Mouse (Mus musculus): ENCODE measurements around the gene Nsd1. TPM values are rescaled to one million over a fixed set of nuclear protein-coding genes. Genes with fewer than 3 reads are reported as not detected.
A peak's percentile ranks its signal among the peaks of the same experiment; 100 is the strongest.
"Not testable (repeated sequence)": the region's sequence is repeated elsewhere in the genome, so short reads cannot be mapped to it uniquely, and the experiment has no call there.

Nsd1 gene
- polyA plus RNA-seq, 1 experiment from 2014 or later, result 55.7 TPM

- H3K27me3 ChIP-seq (replicated peaks; ENCODE audit: insufficient read depth, low read length), result no peaks in the 10 kb centered on the region
- TF ChIP-seq CTCF (IDR thresholded peaks at IDR 0.05) (no peak), EP300 (IDR thresholded peaks at IDR 0.05) (peak; percentile 92)
- WGBS, result 4% methylated on average over 12 of the region's 12 CpGs
- H3K36me3 ChIP-seq (ENCODE audit: insufficient read depth, low read length), result no peaks in the 10 kb centered on the region
- ATAC-seq (peak; percentile 38), DNase-seq (ENCODE audit: low spot score) (peak; percentile 59)
- no peaks in the 10 kb centered on the region; the same call in 1 of the 2 replicates for H3K4me1 ChIP-seq (ENCODE audit: insufficient read depth, low read depth, low read length)
- H3K9me3 ChIP-seq (ENCODE audit: low read length), result no peaks in the 10 kb centered on the region
- peak overlapping the region; percentile 83 for H3K27ac ChIP-seq (ENCODE audit: low read length)
- H3K4me3 ChIP-seq (ENCODE audit: low read depth, low read length), result peak overlapping the region; percentile 23
- H3K4me2 ChIP-seq (replicated peaks; ENCODE audit: low read depth, low read length), result peak overlapping the region; percentile 53
- H3K9ac ChIP-seq (replicated peaks; ENCODE audit: low read depth), result peak overlapping the region; percentile 20; the same call in 1 of the 2 replicates
These were observed 20.0 kb upstream of the Nsd1 start for GRCm38 (mm10) chr13:55189531-55190107.

DNA sequence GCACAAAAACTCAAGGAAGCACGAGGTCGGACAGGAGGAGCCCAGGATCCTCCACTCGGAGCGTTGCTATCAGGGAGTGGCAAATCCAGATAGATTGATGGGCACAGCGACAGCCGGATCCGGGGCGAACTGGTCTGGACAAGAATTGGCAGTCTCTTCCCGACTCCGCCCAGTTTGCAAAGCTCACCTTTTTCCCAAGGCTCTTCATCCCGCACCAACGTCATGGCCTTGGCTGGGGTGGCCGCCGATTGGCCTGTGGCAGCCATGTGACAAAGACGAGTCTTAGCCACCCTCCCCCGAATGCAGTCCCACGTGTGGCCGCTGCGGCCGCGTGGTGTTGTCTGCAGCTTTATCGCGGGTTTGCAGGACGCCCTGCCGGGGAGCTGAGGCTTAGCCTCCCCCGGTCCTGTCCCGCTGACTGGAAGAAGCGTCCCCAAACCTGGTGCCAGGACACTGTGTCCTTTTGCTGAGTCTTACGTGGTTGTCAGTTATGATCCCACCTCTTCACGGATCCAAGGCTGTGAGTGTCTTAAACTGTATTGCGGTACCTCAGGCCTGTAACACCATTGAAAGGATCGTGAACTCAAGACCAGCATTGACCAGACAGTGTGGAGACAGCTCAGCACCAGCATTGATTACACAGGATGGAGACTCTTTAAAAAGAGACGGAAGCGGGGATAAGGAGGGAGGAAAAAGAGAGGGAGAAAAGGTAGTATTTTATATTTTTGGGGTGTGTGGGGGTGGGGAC, 19.3 kb upstream of the Nsd1 start:
- Histone ChIP-seq H3K4me3 (ENCODE audit: low read depth, low read length) (peak overlapping the region; percentile 23), H3K9ac (replicated peaks; ENCODE audit: low read depth) (peak overlapping the region; percentile 20; the same call in 1 of the 2 replicates), H3K4me1 (ENCODE audit: insufficient read depth, low read depth, low read length) (no peaks in the 10 kb centered on the region; the same call in 1 of the 2 replicates), H3K9me3 (ENCODE audit: low read length) (no peaks in the 10 kb centered on the region), H3K4me2 (replicated peaks; ENCODE audit: low read depth, low read length) (peak overlapping the region; percentile 53), H3K36me3 (ENCODE audit: insufficient read depth, low read length) (no peaks in the 10 kb centered on the region), H3K27me3 (replicated peaks; ENCODE audit: insufficient read depth, low read length) (no peaks in the 10 kb centered on the region), H3K27ac (ENCODE audit: low read length) (peak overlapping the region; percentile 83)
- TF ChIP-seq EP300 (IDR thresholded peaks at IDR 0.05) (peak; percentile 56; the same call in 1 of the 2 replicates), CTCF (IDR thresholded peaks at IDR 0.05) (peak; percentile 91)
- peak; percentile 99 for DNase-seq (ENCODE audit: low spot score)
- ATAC-seq, result peak; percentile 98
- 2% methylated on average over 34 of the region's 34 CpGs for WGBS

DNA sequence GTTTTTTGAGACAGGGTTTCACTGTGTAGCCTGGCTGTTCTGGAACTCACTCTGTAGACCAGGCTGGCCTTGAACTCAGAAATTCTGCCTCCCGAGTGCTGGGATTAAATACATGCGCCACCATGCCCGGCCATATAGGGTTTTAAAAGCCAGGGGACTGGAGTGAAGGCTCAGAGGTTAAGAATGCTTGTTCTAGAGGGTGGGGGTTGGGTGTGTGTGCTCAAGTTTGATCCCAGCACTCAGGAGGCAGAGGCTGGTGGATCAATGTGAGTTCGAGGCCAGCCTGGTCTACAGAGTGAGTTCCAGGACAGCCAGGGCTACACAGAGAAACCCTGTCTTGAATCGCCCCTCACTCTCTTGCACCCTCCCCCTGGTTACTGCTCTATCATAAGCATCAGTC, 18.0 kb upstream of the Nsd1 start:
- Histone ChIP-seq H3K36me3 (ENCODE audit: insufficient read depth, low read length) (no peaks in the 10 kb centered on the region), H3K9ac (replicated peaks; ENCODE audit: low read depth) (no peak overlapping the region), H3K4me3 (ENCODE audit: low read depth, low read length) (no peak overlapping the region), H3K4me2 (replicated peaks; ENCODE audit: low read depth, low read length) (no peak overlapping the region), H3K27me3 (replicated peaks; ENCODE audit: insufficient read depth, low read length) (no peaks in the 10 kb centered on the region), H3K27ac (ENCODE audit: low read length) (no peak overlapping the region), H3K9me3 (ENCODE audit: low read length) (no peaks in the 10 kb centered on the region), H3K4me1 (ENCODE audit: insufficient read depth, low read depth, low read length) (no peaks in the 10 kb centered on the region; the same call in 1 of the 2 replicates)
- no peak for TF ChIP-seq CTCF (IDR thresholded peaks at IDR 0.05)
- TF ChIP-seq EP300 (IDR thresholded peaks at IDR 0.05), result no peak
- 88% methylated on average over 5 of the region's 5 CpGs for WGBS
- ATAC-seq, result no peak
- DNase-seq (ENCODE audit: low spot score), result no peak

DNA sequence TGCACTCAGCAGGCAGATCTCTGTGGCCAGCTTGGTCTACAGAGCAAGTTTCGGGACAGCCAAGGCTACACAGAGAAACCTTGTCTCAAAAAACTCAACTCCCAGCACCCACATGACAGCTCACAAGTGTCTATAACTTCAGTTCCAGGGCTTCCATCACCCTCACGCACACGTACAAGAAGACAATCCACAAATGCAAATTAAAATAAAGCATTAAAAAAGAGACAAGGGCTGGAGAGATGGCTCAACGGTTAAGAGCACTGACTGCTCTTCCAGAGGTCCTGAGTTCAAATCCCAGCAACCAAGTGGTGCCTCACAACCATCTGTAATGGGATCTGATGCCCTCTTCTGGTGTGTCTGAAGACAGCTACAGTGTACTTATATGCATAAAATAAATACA, 6.8 kb upstream of the Nsd1 start:
- H3K4me1 ChIP-seq (ENCODE audit: insufficient read depth, low read depth, low read length); H3K4me3 ChIP-seq (ENCODE audit: low read depth, low read length); H3K27ac ChIP-seq (ENCODE audit: low read length); H3K9ac ChIP-seq (replicated peaks; ENCODE audit: low read depth); DNase-seq (ENCODE audit: low spot score); H3K36me3 ChIP-seq (ENCODE audit: insufficient read depth, low read length); ATAC-seq; H3K9me3 ChIP-seq (ENCODE audit: low read length); H3K4me2 ChIP-seq (replicated peaks; ENCODE audit: low read depth, low read length); H3K27me3 ChIP-seq (replicated peaks; ENCODE audit: insufficient read depth, low read length): not testable (repeated sequence)
- WGBS, result 92% methylated on average over 4 of the region's 4 CpGs

DNA sequence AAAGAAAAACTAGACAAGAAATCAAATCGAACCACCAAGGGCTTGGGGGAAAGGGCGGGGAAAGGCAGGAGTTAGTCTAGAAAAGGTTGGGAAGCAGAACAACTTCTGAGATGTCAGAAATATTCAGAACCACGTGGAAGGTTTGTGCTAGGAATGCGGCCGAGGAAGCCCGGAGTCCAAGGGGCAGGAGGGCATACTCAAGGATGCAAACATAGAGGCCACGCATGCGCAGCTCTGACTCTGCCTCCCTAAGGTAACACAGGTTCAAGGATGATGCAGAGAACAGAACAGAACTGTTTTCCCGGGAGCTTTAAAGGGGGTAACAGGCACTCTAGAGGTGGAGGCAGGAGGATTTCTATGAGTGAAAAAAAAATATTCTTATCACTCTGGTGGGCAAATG, 5.8 kb upstream of the Nsd1 start:
- no peak for TF ChIP-seq CTCF (IDR thresholded peaks at IDR 0.05)
- no peak for TF ChIP-seq EP300 (IDR thresholded peaks at IDR 0.05)
- H3K36me3 ChIP-seq (ENCODE audit: insufficient read depth, low read length), result no peaks in the 10 kb centered on the region
- no peaks in the 10 kb centered on the region for H3K27me3 ChIP-seq (replicated peaks; ENCODE audit: insufficient read depth, low read length)
- H3K9ac ChIP-seq (replicated peaks; ENCODE audit: low read depth), result no peak overlapping the region
- H3K4me1 ChIP-seq (ENCODE audit: insufficient read depth, low read depth, low read length), result no peaks in the 10 kb centered on the region
- no peak overlapping the region for H3K4me2 ChIP-seq (replicated peaks; ENCODE audit: low read depth, low read length)
- H3K9me3 ChIP-seq (ENCODE audit: low read length), result no peaks in the 10 kb centered on the region
- DNase-seq (ENCODE audit: low spot score) (peak; percentile 58), ATAC-seq (peak; percentile 33; the same call in 1 of the 2 replicates)
- WGBS, result 46% methylated on average over 9 of the region's 9 CpGs
- no peak overlapping the region for H3K27ac ChIP-seq (ENCODE audit: low read length)
- no peak overlapping the region for H3K4me3 ChIP-seq (ENCODE audit: low read depth, low read length)

GRCm38 (mm10) chr13:55204667-55205389, 4.8 kb upstream of the Nsd1 start:
- 72% methylated on average over 7 of the region's 11 CpGs for WGBS
- Histone ChIP-seq H3K27ac (ENCODE audit: low read length) (no peak overlapping the region), H3K4me1 (ENCODE audit: insufficient read depth, low read depth, low read length) (no peaks in the 10 kb centered on the region), H3K36me3 (ENCODE audit: insufficient read depth, low read length) (no peaks in the 10 kb centered on the region), H3K9ac (replicated peaks; ENCODE audit: low read depth) (no peak overlapping the region), H3K4me2 (replicated peaks; ENCODE audit: low read depth, low read length) (no peak overlapping the region), H3K9me3 (ENCODE audit: low read length) (no peaks in the 10 kb centered on the region), H3K4me3 (ENCODE audit: low read depth, low read length) (no peak overlapping the region), H3K27me3 (replicated peaks; ENCODE audit: insufficient read depth, low read length) (no peaks in the 10 kb centered on the region)
- DNase-seq (ENCODE audit: low spot score), result no peak
- no peak for ATAC-seq
- no peak for TF ChIP-seq EP300 (IDR thresholded peaks at IDR 0.05)
- no peak for TF ChIP-seq CTCF (IDR thresholded peaks at IDR 0.05)

All from lung, postnatal 0 days (tissue).